Mouse (Mus musculus): ENCODE results near the gene Myo9b.

Gene Myo9b

DNA sequence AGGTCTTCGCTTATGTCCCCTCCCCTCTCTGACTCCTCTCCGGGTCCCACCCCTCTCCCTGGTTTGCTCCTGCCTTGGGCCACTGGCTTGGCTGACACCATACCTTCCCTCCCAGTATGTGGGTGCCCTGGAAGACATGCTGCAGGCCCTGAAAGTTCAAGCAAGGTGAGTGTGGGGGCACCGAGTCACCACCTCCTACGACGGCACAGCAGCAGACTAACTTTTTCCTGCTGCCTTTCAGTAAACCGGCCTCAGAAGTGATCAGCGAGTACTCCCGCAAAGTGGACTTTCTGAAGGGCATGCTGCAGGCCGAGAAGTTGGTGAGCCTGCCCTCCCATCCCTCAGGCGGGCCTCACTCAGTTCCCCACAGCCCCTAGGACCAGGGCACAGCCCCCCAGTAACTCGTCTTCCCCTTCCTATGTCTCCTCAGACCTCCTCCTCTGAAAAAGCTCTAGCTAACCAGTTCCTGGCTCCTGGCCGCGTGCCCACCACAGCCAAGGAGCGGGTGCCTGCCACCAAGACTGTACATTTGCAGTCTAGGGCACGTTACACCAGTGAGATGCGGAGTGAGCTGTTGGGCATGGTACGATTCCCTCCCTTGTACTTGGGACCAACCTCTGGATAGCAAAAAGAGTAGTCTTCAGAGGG is 95.1 kb downstream of the Myo9b start:
- no peak for DNase-seq (ENCODE audit: low spot score)

DNA sequence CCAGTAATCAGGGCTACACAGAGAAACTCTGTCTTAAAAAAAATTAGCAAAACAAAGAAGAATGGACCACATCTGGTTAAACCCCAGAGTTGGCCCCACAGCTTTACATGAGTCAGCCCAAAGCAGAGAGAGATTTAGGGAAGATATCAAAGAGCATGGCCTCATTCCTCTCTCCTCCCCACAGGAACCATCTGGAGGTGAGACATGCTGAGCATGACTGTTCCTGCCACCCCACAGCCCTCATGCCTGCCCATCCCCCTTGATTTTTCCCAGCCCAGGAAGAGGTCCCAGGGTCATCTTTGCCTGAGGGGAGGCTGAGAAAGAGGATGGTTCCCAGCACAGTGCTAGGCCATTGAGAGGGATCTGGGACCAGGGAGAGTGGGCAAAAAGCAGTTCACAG is 95.9 kb downstream of the Myo9b start:
- no peak for DNase-seq (ENCODE audit: low spot score)

DNA sequence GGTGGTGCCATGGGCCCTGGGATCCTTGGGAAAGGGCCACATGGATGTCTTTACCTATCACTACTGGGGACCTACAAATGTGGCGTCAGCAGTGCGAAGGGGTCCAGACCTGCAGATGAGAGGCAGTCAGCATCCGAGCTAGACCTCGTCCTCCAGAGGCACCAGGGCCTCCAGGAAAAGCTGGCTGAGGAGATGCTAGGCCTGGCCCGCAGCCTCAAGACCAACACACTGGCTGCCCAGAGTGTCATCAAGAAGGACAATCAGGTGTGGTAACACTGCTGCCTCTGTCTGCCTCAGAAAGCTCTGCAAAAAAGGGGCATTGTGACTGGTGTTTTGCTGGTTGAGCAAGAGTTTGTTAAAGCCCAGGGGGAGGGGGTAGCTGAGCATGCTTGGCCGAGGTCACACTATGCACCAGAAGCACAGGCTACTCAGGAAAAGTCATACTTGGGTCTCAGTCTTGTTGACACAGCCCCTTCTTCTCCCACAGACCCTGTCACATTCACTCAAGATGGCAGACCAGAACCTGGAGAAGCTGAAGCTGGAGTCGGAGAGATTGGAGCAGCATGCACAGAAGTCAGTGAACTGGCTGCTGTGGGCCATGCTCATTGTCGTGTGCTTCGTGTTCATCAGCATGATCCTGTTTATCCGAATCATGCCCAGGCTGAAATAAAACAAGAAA is 96.7 kb downstream of the Myo9b start:
- no peak for DNase-seq (ENCODE audit: low spot score)

DNA sequence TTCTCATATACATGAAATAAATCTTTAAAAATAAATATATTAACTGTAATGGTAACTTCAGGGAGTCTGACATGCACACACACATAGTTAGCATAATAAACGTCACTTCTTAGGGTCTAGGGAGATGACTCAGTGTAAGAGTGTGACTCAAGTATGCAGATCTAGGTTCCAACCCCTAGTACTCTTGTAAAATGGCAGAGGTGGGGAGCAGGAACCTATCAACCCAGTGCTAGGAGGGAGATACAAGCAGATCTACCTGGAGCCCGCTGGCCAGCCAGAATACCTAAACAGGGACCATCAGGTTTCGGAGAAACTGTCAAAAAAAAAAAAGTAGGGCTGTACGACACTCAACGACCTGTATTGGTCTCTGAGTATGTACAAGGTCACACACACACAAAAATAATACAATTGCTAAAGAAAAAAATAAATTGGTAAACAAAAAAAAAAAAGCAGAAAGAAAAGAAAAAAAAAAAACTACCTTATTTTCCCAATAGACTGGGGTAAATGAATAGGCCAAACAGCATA is 98.3 kb downstream of the Myo9b start:
- no peak for DNase-seq (ENCODE audit: low spot score)

DNA sequence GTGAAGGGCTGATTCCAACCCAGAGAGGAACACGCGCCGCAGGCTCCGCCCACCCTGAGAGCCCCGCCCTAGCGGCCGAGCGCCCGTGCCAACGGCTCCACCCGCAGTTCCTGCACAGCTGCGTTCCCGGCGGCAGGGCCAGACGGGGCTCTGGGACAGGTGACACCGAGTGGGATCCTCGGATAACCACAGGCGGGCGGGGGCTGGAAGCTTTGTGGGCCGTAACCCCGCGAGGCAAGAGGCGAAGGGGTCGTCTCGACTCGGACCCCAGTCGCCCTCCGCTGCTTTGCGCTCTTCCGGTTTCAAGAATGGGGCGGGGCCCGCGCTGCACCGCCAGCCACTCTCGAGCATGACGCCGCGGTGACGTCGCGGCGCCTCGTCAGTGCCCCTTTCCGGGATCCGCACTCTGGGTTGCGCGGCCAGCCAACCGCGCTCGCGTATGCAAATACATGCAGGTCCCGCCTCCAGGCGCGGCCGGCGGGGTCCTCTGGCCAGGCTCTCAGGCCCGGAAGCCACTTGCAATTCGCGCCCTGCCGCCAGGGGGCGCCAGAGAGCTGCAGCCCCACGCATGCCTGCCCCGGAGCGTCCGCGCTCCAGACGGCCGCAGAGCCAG is 98.8 kb downstream of the Myo9b start, which contains the start of gene Ocel1:
Ocel1 (plus strand) TSS at position 63 of the 613 bp plus-strand sequence.
- DNase-seq (ENCODE audit: low spot score), result peak; percentile 95

DNA sequence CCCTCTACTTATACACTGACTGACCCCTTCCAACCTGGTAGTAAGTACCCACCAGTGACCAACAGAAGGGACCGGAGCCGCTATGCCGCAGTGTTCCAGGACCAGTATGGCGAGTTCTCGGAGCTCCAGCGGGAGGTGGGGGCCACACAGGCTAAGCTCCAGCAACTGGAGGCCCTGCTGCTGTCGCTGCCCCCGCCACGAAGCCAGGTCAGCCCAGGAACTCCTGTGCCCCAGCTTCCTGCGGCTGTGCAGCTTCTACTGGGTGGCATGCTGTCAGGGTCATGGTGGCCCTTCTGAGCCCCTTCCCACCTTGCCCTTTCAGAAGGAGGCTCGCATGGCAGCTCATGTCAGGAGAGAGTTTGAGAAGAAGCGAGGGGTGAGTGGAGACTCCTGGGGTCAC is 99.9 kb downstream of the Myo9b start:
- DNase-seq (ENCODE audit: low spot score), result no peak

DNA sequence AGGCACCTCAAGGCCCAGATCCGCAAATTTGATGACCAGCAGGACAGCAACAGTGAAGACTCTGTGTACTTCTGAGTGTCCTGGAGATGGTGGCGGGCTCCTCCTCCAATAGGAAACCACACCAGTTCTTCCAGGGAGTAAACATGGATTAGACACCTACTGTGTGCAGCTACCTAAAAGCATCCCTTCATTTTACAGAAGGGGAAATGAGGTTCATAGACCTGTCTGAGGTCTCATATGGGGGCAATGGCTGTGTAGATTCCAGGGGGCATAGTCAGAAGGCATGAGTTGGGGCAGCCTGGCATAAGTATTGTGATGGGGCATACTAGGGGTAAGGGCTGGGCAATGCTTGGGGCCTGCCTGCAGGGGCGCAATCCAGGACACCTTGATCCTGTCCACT is 100.5 kb downstream of the Myo9b start:
- DNase-seq (ENCODE audit: low spot score), result no peak

DNA sequence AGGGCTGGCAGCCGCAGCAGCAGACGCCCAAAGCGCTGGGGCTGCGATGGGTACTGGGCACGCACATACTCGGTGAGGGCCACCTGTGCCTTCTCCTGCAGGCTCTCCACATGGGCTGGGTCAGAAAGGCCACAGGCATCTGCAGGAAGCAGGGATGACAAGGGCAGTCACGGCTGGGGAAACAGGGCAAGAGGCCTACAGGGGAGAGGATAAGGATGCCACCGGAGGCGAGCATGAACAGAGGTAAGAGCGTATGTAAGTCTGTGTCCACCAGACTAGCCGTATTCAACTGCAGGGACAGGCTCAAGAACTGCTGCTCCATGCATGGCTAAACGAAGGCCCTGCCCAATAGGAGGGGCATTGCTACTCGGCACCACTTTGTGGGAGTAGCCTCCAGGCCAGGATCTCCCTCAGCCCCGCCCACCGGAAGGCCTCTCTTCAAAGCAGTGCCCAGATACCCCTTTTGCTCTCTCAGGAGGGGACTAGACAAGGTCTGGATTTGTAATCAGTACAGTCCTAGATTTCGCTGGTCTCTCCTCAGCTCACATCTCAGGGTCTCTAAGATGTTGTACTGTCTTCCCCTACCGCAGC is 102.2 kb downstream of the Myo9b start:
- no peak for DNase-seq (ENCODE audit: low spot score)

DNA sequence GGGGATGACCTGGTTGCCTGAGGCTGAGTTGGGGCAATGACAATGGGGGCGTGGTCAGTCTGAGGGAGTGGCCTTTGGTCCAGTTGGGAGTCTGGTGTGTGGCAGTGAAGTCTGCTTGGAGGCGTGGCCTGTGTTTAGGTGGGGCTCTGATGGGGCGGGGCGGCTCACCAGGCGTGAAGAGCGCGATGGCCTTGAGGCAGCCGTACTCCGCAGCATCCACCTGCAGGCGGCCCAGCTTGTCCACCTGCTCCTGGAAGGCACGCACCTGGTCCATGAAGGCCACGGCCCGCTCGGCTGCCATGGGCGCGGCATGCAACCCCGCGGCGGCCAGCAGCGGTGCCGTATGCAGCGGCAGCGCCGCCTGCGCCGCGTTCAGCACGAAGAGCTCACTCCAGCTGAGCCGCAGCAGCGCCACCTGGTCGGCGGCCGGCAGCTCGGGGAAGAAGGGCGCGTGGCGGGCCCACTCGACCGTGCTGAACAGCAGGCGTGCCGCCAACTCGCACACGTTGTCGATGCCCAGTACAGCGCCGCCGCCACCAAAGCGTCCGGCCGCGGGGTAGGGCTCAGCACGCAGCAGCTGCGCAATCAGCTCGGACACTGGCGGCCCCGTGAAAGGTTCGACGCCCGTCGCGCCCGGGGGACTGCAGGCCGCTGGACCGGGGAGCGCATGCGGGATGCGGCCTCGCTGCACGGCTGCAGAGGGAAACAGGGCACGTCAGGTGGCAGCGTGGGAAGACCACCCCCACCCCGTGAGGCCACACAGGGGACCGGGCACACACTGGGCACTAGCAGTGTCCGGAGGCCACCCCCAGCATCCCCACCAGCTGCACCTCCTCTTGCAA is 103.3 kb downstream of the Myo9b start:
- peak; percentile 70 for DNase-seq (ENCODE audit: low spot score)

DNA sequence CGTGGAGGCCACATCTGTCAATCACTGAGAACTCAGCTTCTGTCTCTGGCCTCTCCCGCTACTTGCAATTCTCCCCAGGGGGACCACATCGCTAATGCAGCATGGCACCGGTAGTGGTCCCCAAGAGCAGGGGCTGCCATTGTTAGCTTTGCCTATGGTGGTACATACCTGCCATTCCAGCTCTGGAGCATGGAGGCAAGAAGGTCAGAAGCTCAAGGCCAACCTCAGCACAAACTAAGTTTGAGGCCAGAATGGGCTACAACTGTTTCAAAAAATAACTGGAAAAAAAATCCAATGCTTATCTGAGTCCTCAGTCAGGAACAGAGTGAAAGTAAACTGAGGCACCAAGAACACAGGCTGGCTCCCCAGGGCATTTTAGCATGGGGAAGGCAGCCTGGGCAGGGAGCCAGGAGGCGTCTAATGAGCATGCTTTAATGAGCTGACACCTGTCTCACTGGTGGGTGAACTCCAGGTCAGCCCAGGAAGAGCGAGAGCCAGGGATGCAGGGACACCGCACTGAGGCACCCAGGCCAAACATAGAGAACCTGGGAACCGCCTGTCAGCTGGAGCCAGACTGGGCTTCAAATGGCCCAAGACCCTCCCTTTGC is 104.0 kb downstream of the Myo9b start:
- DNase-seq (ENCODE audit: low spot score), result no peak

DNA sequence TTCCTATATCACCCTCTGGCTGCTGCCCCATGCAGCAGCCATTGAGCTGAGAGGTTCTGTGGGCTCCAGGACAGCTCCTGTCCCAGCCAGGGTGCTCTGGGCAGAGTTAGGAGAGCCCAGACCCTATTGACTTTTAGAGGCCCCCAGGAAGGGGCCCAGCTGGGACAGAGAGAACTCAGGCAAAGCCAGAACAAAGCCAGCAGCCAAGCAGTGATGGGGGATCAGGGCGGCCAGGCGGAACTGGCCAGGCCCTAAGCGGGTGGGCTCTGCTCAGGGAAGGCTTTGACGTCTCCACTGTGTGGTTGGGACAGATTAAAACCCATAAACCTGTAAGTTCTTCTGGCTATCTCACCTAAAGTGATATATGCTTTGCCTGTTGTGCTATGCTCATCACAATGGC is 106.5 kb downstream of the Myo9b start:
- DNase-seq (ENCODE audit: low spot score), result no peak

DNA sequence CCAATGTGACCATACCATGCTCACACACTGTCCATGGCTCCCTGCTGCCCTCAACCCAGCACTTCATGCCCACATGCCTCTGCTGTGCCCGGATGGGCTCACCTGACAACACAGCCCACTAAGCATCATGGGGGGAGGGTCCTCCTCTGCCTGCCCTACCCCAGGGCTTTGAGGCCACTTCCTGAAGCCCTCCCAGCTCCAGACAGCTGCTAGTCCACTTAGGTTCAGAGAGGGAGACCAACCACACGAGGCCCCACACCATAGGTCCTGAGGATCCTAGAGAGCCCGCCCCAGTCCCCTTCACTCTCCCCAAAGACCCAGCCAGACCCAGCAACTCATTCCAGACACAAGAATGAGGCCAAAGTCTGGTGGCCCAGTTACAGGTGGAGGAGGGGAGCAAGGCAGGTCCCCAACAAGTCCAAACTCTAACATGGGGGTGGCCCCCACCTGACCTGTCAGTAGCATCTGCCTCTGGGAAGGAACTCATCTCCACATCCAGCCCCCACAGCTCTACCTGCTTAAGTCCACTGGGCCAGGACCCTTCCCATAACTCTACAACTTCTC is 107.1 kb downstream of the Myo9b start:
- DNase-seq (ENCODE audit: low spot score), result no peak

DNA sequence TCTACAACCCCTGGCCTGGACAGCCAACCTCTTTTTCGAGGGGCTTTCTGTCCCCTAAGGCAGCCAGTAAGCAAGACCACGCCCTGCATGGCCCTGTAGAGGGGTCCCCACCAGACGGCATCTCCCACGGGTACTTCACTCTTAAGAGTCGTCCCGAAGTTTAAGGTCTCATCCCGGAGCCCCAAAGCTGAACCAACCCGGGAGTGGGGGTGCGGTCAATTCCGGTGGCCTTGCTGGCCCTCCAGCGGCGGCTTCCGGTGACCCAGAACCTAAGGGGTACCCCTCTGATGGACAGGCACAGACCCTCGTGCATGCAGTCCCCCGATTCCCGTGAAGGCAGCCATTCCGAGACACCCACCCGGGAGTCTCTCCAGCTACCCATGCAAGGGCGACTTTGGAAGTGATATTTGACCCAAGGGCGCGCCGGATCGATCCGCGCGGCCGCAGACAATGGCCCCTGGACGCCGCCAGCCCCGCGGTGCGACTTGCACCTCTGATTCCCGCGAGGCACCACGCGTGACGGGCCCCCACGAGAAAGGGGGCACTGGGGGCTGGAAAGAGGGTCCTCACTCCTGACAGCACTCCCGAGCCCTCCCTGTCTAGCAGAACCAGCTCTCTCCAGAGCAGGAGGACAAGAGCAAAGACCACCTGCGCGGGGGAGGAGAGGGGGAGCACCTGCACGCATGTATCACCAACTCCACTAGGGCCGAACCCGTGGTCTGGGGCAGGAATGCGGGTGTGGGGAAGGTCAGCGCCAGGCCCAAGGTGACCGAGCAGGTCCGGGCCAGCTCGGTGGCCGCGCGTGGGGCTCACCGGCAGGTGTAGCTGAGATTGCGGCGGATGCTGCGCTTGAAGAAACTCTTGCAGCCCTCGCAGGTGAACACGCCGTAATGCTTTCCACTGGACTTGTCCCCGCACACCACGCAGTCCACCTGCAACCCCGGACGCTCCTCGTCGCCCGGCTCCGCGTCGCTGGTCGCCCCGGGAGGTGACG is 108.0 kb downstream of the Myo9b start:
- peak; percentile 63 for DNase-seq (ENCODE audit: low spot score)

DNA sequence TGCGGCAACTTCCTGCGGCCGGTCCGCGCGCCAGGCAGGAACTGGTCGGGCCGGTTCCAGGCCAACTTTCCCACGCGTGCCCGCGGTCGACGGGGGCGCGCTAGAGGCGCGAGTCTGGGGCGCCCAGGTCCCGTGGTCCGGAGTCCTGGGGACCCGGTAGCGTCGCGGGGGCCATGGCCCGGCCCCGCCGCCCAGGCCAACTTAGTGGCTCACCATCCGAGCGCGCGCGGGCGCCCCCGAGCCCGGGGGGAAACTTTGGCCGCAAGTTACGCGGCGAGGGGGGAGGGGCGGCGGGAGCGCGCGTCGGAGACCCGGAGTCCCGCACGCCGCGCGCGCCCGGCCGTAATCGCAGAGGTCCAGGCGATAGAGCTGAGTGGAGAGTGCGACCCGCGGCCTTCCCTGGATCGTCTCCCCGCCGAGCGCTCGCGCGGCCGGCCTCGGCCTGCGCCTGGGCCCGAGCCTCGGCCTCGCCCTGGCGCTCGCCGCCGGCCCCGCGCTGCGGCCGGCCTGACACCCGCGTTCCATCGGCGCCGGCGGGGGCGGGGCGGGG is 109.0 kb downstream of the Myo9b start, which contains the start of gene Nr2f6:
Nr2f6 (minus strand) TSS at position 540 of the 550 bp plus-strand sequence.
- peak; percentile 83 for DNase-seq (ENCODE audit: low spot score)

DNA sequence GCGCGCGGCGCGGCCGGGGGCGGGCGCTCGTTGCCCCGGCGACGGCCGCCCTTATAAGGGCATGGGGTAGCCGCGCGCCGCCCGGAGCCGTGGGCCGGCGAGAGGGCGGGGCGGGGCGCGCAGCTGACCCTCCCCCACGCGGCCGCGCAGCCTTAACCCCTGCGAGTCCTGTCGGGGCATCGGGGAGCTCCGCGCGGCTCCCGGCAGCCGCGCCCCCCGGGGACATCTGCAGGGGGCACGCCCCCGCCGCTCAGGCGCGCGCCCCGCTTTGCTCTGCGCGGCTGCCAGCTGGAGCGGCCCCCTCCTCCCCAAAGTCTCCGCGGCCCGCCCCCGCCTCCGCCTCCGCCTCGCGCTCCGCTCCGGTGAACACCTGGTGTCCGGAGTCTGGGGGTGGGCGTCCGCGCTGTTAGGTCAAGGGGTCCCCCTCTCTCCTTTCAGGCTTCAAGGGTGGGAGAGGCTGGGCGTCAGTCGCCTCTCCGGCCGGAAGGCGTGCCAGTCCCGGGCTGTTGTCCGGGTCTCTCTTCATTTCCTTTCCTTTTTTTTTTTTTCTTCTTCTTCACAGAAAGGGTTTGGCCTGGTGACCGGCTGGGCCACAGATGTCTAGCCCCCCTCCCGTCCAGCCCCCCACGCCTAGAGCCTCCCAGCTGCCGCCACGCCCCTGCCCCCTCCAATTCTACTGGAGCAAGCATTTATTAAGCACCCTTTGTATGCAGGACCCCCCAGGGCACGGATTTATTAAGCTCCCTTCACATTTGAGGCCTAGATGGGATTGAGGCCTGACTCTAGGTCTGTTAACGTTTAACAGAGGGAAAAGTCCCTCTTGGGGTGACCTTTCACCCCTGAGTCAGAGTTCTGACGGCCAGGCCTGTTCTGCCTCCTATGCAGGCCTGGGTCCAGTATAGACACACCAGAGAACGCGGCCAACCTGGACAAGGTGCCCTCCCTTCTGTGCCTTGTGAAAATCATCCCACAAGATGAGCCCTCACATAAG is 109.8 kb downstream of the Myo9b start:
- DNase-seq (ENCODE audit: low spot score), result peak; percentile 91

DNA sequence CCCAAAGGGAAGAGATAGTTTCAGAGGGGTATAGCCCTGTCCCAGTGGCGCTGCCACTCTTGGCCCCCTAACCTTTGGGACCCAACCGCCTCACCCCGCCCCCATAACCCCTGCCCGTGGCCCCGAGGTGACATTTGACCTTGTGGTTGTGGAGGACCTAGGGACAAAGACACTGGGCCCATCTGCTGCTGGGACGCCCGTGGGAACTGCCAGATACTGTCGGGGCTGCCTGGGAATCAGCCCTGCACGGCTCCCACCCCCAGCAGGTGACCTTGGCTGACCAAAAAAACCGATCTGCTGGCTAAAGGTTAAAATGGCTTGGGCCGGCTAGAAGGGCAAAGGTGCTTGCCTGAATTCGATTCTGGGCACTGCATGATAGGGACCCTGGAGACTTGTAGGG is 110.9 kb downstream of the Myo9b start:
- peak; percentile 65 for DNase-seq (ENCODE audit: low spot score)

DNA sequence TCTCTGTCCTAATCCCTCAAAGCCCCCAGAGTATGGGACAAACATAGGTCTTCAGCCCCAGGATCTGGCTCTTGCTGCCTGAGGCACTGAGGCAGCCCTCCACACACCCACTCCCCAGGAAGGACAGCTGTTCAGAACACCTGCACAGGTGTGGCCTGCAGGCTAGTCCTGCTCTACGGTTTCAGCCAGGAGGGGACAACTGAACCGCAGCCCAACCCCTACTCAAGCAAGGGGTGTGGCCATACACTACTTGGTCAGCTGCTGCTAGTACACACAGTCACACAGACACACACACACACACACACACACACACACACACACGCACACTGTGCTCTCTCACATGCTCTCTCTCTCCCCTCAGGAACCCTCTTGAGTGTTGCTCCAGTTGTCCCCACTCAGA is 111.3 kb downstream of the Myo9b start:
- no peak for DNase-seq (ENCODE audit: low spot score)

DNA sequence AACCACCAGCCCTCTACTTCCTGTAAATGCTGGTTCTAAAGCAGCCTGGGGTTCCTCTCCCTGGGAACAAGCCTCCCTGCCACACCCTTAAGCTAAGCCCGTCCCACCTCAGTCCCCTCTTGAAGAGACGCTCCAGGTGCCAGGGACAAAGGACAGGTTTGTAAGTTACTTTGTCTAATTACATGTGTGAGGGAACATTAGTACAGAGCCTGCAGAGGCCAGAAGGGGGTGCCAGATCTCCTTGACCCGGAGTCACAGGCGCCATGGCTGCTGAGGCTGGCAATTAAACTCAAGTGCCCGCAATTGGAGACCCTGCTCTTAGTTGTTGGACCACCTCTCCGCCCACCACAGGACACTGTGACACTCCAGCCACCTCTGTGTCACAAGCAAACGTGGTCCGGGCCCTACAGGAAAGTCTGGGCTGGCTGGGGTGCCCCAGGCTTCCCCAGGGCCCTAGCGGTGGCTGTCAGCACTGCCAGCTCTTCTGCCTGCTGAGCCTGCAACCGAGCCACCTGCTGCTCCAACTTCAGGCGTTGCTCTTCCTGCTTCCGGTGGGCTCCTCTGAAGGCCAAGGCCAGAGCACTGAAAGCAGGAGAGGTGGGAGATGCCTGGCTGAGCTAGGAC is 112.8 kb downstream of the Myo9b start:
- DNase-seq (ENCODE audit: low spot score), result no peak

Measured in yolk sac, embryonic 10.5 days (tissue).